Mouse (Mus musculus): ENCODE measurements around the gene Ankrd27. TPM values are rescaled to one million over a fixed set of nuclear protein-coding genes. Genes with fewer than 3 reads are reported as not detected.

Ankrd27 gene
- polyA plus RNA-seq, 1 experiment from 2014 or later: 41.6 TPM

GRCm38 (mm10) chr7:35681559-35681958 is 95.5 kb downstream of the Ankrd27 start:
- Histone ChIP-seq H3K27ac (no peak overlapping the region), H3K4me2 (no peak overlapping the region), H3K4me3 (replicated peaks) (no peak overlapping the region), H3K9me3 (0 out of 2 replicates have a peak, but pooled peaks cover 9% of the 10 kb centered on the region), H3K36me3 (no peaks in the 10 kb centered on the region), H3K4me1 (replicated peaks) (peaks cover 2% of the 10 kb centered on the region), H3K9ac (replicated peaks) (no peak overlapping the region), H3K27me3 (no peaks in the 10 kb centered on the region)
- WGBS: 85% methylated on average over 3 of the region's 3 CpGs
- ATAC-seq (ENCODE audit: insufficient number of reproducible peaks, insufficient read depth, low FRiP score, low TSS enrichment, low read depth): no peak

GRCm38 (mm10) chr7:35683409-35684122 is 97.5 kb downstream of the Ankrd27 start:
- Histone ChIP-seq H3K9me3 (no peaks in the 10 kb centered on the region), H3K4me2 (no peak overlapping the region), H3K27ac (no peak overlapping the region), H3K4me1 (replicated peaks) (peaks cover 22% of the 10 kb centered on the region), H3K36me3 (no peaks in the 10 kb centered on the region), H3K9ac (replicated peaks) (no peak overlapping the region), H3K27me3 (no peaks in the 10 kb centered on the region), H3K4me3 (replicated peaks) (no peak overlapping the region)
- no peak for ATAC-seq (ENCODE audit: insufficient number of reproducible peaks, insufficient read depth, low FRiP score, low TSS enrichment, low read depth)
- 89% methylated on average over 6 of the region's 6 CpGs for WGBS

- no peak overlapping the region for H3K4me3 ChIP-seq (replicated peaks)
- H3K4me2 ChIP-seq: peak overlapping the region; percentile 36; the same call in 1 of the 2 replicates
- WGBS: 48% methylated on average over 11 of the region's 11 CpGs
- no peaks in the 10 kb centered on the region for H3K27me3 ChIP-seq
- no peak overlapping the region for H3K9ac ChIP-seq (replicated peaks)
- H3K9me3 ChIP-seq: no peaks in the 10 kb centered on the region
- peak; percentile 63 for ATAC-seq (ENCODE audit: insufficient number of reproducible peaks, insufficient read depth, low FRiP score, low TSS enrichment, low read depth)
- H3K4me1 ChIP-seq (replicated peaks): peaks cover 31% of the 10 kb centered on the region
- H3K36me3 ChIP-seq: peaks cover 15% of the 10 kb centered on the region; the same call in 1 of the 2 replicates
- peak overlapping the region; percentile 57 for H3K27ac ChIP-seq
Observed at GRCm38 (mm10) chr7:35686216-35686615, 100.2 kb downstream of the Ankrd27 start.

GRCm38 (mm10) chr7:35686756-35687155 is 100.7 kb downstream of the Ankrd27 start:
- ATAC-seq (ENCODE audit: insufficient number of reproducible peaks, insufficient read depth, low FRiP score, low TSS enrichment, low read depth): no peak
- 24% methylated on average over 13 of the region's 13 CpGs for WGBS

GRCm38 (mm10) chr7:35687229-35687628 is 101.2 kb downstream of the Ankrd27 start:
- H3K4me3 ChIP-seq (replicated peaks): no peak overlapping the region
- peak overlapping the region; percentile 36 for H3K4me2 ChIP-seq
- H3K27ac ChIP-seq: 0 out of 2 replicates have a peak overlapping the region, but pooled peaks have one; percentile 29
- H3K9me3 ChIP-seq: no peaks in the 10 kb centered on the region
- no peaks in the 10 kb centered on the region for H3K27me3 ChIP-seq
- peaks cover 23% of the 10 kb centered on the region for H3K36me3 ChIP-seq
- ATAC-seq (ENCODE audit: insufficient number of reproducible peaks, insufficient read depth, low FRiP score, low TSS enrichment, low read depth): no peak
- no peak overlapping the region for H3K9ac ChIP-seq (replicated peaks)
- 22% methylated on average over 10 of the region's 10 CpGs for WGBS
- peaks cover 31% of the 10 kb centered on the region for H3K4me1 ChIP-seq (replicated peaks)

More at GRCm38 (mm10) chr7:35686756-35687155, 100.7 kb downstream of the Ankrd27 start:
- Histone ChIP-seq H3K27ac (peak overlapping the region; percentile 57; the same call in 1 of the 2 replicates), H3K9ac (replicated peaks) (no peak overlapping the region), H3K27me3 (no peaks in the 10 kb centered on the region), H3K4me3 (replicated peaks) (no peak overlapping the region), H3K4me1 (replicated peaks) (peaks cover 31% of the 10 kb centered on the region), H3K4me2 (peak overlapping the region; percentile 36), H3K9me3 (no peaks in the 10 kb centered on the region), H3K36me3 (peaks cover 19% of the 10 kb centered on the region)

- Histone ChIP-seq H3K9ac (replicated peaks) (no peak overlapping the region), H3K27ac (no peak overlapping the region), H3K4me1 (replicated peaks) (peaks cover 31% of the 10 kb centered on the region), H3K36me3 (peaks cover 32% of the 10 kb centered on the region), H3K4me2 (no peak overlapping the region), H3K27me3 (no peaks in the 10 kb centered on the region), H3K9me3 (no peaks in the 10 kb centered on the region), H3K4me3 (replicated peaks) (no peak overlapping the region)
- 50% methylated on average over 9 of the region's 9 CpGs for WGBS
- ATAC-seq (ENCODE audit: insufficient number of reproducible peaks, insufficient read depth, low FRiP score, low TSS enrichment, low read depth): no peak
Observed at GRCm38 (mm10) chr7:35688276-35688675, 102.2 kb downstream of the Ankrd27 start.

Other genes with a start within 250 kb of the Ankrd27 start
- gene Faap24, start 189.4 kb upstream of the Ankrd27 start, polyA plus RNA-seq (2016; fragmentation: Nextera tagmentation; extraction: Ambion mirVana): 14.7 and 16.5 TPM in 2 replicates
- gene Cep89, start 189.2 kb upstream of the Ankrd27 start, polyA plus RNA-seq (2016; fragmentation: Nextera tagmentation; extraction: Ambion mirVana): 55.0 and 56.9 TPM in 2 replicates
- 0.21 TPM in 1 of 2 replicates, not detected in the other for gene Slc7a9, start 137.4 kb upstream of the Ankrd27 start, polyA plus RNA-seq (2016; fragmentation: Nextera tagmentation; extraction: Ambion mirVana)
- gene Tdrd12, start 48.5 kb upstream of the Ankrd27 start, polyA plus RNA-seq (2016; fragmentation: Nextera tagmentation; extraction: Ambion mirVana): 0.59 and 0.68 TPM in 2 replicates
- 33.0 and 37.5 TPM in 2 replicates for gene Nudt19, start 29.9 kb upstream of the Ankrd27 start, polyA plus RNA-seq (2016; fragmentation: Nextera tagmentation; extraction: Ambion mirVana)
- gene Rgs9bp, start 662 bp upstream of the Ankrd27 start, polyA plus RNA-seq (2016; fragmentation: Nextera tagmentation; extraction: Ambion mirVana): 0.19 and 0.28 TPM in 2 replicates
- gene Pdcd5, start 61.3 kb downstream of the Ankrd27 start, polyA plus RNA-seq (2016; fragmentation: Nextera tagmentation; extraction: Ambion mirVana): 327 and 339 TPM in 2 replicates
- gene Dpy19l3, start 168.2 kb downstream of the Ankrd27 start, polyA plus RNA-seq (2016; fragmentation: Nextera tagmentation; extraction: Ambion mirVana): 35.8 and 39.2 TPM in 2 replicates
- 27.1 and 27.4 TPM in 2 replicates for gene Zfp507, start 216.8 kb downstream of the Ankrd27 start, polyA plus RNA-seq (2016; fragmentation: Nextera tagmentation; extraction: Ambion mirVana)

Data from limb, embryonic 12.5 days (tissue).